Mouse (Mus musculus): ENCODE data around the gene Pccb.

Pccb gene

DNA sequence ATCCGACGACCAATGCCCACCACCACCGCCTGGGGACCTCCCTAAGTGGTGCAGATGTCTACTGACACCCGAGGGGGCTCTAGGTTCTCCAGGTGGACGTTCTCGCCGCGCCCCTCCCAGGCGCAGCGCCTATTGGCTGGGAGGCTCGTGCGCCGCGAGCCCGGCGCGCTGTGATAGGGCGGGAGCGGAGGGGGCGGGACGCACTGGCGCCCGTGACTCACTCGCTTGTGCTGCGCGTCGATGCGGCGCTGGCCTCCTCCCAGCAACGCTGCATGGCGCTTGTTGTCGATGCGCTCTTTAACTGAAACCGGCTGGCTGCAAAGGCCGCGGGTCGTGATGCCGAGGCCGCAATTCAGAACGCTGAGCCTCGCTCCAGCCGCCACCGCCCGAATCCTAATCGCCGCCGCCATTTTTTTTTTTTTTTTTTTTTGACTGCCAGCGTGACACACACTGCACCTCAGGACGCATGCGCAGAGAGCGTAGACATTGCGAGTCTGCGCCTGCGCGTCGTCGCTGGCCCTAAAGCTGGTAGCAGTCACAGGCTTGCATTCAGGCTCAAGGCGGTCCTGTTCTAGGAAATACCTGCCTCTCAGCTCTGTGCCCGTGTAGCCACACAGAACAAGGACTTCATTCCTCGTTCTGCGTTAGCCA lies at the start of gene Pccb:
Pccb (minus strand) TSS at position 451 of the 651 bp plus-strand sequence.
- in situ Hi-C loops (cut with MboI) = no loop called here

DNA sequence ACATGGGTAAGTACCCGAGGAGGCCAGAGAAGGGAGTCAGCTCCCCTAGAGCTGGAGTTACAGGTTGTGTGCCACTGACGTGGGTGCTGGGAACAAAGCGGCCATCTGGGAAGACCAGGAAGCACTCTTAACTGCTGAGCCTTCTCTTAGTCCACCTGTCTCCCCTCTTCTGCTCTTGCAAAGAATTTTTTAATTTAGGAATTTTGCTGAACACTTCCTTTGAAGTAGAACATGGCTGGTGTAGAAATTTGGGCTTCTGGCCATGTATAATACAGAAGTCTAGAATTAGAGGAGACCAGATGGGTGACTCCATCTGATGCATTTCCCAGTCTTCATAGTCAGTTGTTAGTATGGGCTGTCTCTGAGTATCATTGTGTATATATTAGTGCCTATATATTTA lies 49.0 kb upstream of the Pccb start:
- in situ Hi-C loops (cut with MboI) = no loop called here

DNA sequence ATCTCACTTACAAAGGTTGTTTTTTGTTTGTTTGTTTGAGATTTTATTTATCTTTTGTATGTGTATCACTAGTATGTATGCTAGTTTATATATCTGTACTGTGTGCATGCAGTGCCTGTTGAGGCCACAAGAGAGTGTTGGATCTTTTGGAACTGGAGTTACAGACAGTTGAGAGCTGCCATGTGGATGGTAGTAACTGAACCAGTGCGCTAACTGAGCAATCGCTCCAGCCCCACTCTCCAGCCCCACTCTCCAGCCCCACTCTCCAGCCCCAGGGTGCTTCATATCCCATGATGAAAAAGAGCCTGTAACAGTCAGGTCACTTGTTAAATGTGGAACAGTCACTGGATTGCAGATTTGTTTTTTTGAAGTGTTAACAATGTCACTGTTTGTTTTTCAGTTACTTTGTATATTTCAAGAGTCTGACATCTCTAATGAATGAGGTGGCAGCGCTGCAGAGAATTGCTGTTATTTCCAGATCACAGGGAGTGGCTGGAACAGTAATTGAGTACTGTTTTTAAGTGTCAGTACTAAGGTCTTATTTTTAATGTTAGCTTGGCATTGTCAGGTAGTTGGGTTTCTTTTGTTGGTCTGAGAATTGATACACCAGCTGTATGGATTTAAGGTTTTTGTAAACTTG lies 45.5 kb upstream of the Pccb start:
- in situ Hi-C loops (cut with MboI) = no loop called here

DNA sequence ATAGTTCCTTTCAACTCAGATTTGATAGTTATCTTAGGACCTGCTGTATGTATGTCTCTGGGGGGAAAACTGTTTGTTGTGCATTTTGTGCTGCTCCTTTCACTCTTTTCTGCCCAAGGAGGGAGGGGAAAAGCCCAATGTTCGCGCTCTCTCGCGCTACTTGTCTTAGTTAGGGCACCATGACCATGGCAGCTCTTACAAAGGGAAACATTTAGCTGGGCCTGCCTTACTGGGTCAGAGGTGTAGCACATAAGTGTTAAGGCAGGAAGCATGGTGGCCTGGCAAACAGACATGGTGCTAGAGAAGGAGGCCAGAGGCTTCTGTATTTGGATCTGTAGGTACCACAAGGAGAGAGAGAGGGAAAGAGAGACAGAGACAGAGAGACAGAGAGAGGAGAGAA lies 43.9 kb upstream of the Pccb start:
- in situ Hi-C loops (cut with MboI) = no loop called here

DNA sequence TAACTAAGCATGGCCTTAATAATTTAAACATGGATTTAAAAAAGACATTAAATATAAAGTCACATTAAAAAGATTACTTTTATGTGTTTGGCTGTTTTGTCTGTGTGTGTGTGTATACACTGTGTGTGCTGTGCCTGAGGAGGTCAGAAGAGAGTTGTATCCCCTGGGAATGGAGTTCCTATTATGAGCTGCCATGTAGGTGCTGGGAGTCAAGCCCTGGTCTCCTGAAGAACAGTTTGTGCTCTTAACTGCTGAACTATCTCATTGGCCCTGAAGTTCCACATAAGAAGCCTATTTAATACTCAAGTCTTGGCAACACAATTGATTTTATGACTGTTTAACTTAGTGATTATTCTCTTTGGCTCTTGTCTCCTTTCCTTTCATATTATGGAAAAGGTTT lies 42.8 kb upstream of the Pccb start:
- in situ Hi-C loops (cut with MboI) = no loop called here

DNA sequence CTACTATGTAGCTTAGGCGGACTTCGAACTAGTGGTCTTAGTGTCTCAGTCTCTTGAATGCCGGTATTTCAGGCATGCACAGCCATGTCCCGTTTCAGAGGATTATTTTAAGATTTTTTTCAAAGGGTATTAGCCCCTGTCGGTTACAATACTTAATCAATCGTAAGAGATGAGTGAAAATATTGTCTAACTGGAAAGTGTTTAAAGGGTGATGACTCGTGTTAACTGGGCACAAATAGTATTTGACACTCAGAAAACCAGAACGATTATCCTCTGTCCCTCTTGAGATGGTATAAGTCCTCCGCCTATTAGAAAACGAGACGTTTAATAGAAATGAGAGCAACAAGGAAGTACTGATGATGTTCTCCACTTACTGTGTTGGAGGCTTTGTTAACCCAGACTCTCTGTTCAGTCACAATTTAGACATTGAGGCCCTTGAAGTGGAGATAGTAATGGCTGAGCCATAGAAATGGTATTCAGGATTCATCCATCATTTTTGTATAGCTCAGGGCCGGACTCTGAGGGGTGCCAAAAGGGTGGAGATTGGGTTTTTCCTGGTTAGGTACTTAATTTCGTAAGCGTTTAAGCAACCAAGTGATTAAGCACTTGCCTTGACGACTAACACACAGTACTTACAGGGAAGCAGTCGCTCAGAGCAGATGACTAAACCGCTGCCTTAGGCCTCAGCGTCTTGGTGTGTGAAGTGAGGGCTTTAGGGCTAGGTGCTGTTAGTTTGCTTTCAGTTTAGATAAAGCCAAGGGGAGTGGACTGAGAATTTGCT lies 41.6 kb upstream of the Pccb start:
- in situ Hi-C loops (cut with MboI) = no loop called here

DNA sequence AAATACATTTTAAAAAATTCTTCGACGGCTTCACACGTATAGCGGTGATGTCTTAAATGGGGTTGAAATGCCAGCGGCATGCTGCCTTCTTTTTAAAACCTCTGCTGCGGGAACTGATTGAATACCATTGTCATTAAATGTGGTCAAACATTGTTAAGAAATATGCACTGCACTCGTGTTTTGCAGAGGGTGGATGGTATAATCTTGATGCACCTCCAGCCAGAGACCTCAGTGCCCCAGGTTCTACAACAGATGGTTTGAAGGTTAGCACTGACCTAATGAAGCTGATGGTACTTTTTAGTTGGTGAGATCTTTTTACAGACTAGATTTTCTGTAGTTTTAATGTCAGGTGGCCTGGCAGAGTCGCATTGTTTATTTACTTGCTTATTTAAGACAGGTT lies 41.0 kb upstream of the Pccb start:
- in situ Hi-C loops (cut with MboI) = no loop called here

DNA sequence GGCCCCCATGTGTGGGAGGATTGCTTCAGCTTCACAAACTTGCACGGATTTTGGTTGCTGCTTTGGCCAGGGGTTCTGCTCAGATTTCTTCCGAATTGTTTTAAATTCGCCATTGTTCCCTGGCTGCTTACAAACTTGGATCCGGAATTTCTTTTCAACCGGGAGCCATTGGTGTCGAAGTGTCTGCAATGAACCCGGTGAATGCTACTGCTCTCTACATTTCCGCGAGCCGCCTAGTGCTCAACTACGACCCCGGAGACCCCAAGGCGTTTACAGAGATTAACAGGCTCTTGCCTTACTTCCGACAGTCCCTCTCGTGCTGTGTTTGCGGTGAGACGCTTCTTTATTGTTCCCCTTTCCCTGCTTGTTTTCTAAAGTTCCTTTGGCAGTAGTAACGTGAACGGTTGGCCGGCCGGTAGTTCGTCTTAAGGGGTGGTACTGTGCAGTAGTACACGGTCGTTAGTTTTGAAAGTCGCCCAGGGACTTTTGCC lies 40.4 kb upstream of the Pccb start:
- in situ Hi-C loops (cut with MboI) = no loop called here

DNA sequence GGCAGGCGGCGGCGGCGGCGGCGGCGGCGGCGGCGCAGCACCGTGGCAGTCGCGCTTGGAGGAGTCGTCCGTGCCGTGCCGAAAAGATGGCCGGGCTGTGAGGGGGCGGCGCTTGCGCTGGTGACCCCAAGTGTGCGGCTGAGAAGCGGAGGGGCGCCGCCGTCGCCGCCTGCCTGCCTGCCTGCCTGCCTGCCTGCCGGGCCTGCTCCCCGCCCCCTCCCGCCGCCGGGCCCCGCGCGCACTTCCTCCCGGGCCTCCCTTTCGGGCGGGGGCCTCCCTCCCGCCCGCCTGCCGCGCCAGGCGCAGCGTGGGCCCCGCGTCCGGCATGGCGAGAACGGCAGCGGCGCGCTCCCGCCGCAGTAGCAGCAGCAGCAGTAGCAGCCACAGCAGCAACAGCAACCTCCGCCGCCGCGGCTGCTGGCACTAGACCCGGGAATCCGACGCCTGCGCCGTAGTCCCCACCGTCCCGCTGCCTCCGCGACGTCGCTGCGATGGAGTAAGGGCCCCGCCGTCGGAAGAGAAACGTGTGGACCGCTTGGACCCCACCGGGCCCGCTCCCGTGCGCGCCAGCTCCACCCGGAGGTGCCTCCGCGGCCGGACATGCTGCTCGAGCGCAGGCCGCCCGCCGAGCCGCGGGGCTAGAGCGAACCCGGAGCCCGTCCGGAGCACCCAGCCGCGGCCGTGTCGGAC lies 39.8 kb upstream of the Pccb start:
- in situ Hi-C loops (cut with MboI) = no loop called here

DNA sequence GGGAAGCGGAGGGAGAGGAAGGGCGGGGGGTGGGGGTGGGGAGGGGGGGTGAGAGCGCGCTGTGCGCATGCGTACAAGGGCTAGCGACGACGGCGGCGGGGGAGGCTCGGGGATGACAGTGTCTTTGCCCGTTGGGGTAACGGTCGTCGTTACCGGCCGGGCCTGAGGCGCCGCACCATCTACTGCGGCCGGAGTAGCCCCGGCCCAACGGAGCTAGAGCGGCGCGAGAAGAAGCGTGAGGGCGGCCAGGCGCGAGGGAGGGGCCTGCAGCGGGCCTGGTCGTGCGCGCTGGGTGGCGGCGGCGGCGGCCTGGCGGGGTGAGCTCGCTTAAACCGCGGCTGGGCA lies 39.3 kb upstream of the Pccb start, which contains the start of gene Msl2:
Msl2 (plus strand) TSS at position 115 of the 345 bp plus-strand sequence.
- in situ Hi-C loops (cut with MboI) = no loop called here

DNA sequence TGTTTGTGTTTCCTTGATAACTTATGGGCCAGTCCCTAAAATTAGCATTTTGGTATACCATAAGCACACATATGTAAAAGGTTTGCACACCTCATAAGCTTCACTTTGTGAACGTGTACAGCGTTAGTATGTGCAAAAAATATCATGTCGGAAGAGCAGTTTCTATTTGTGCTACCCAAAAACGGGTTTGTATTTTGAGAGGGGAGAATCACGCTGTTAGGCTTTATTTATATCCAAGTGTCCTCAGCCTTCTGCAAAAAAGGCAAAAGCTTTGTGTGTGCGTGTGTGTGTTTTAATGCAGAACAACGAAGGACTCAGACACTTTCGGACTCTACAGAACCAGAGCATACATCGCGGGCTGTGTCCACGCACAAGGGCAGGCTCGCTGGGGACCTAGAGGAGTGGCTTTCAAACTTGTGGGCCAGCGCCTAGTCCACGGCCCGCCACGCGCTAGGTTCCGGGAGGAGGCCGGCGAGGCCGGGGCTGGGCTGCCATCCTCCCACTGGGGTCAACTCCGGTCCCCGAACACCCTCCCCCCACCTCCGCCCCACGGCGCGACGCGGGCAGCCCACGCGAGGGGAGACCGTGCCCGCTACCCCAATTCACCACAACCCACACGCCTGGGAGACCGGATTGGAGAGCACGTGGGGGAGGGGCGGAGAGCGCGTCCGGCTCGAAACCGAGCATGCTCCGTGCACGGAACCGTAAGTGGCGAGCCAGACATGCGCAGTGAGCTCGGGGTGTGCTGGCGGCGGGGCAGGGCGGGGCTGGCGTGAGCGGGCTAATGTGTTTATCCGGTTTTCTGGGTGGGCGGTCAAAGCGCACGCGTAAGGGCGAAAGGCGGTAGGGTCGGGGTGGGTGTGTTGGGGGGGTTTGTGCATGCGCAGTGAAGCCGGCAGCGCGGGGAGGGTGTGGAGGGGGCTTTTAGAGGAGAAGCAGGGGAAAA lies 38.6 kb upstream of the Pccb start:
- in situ Hi-C loops (cut with MboI) = no loop called here

DNA sequence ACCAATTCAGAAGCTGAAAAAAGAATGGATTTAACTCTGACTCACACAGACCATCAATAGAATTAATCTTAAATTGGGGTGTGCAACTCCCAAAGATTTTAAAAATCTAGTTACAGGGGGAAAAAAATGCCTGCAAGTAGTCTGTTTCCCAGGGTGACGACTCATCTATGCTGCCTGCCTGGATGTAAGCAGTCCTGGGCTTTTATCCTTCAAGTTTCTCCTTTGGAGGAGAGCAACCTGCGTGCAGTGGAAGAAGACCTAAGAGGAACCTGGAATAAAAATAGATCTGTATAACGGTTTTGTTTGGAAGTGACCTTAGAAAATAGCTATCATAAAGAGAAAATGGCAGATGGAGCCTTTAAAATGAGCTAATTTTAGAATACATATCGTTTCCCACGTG lies 37.8 kb upstream of the Pccb start:
- in situ Hi-C loops (cut with MboI) = no loop called here

DNA sequence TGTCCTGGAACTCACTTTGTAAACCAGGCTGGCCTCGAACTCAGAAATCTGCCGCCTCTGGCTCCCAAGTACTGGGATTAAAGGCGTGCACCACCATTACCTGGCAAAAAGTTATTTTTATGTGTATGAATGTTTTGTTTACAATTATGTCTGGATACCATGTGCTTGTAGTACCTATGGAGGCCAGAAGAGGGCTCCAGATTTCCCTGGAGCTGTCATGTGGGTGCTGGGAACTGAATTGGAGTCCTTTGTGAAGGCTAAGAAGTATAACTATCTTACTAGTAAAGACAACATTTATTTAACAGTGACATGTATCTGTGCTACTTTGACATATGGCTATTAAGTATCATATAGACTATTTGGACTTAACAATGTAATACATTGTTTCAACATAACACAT lies 35.1 kb upstream of the Pccb start:
- in situ Hi-C loops (cut with MboI) = no loop called here

DNA sequence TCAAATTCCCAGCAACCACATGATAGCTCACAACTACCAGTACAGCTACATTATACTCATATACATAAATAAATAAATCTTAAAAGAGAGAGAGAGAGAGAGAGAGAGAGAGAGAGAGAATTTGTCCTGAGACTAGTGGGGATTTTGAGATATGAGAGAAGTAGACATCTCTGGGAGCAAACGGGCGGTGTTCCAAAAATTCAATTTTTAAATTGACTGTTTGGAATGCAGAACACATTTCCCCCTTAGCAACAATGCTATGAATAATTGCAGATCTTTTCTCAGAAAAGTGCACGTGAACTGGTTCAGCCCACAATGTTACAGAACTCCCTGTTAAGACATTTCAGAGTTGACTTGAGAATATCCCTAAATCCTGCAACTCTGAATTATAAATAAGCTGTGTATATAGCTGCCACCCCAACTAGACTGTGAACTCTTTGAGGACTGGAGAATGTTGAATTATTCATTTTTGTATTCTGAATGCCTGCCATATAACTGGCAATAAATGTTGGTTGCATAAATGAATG lies 30.4 kb upstream of the Pccb start:
- in situ Hi-C loops (cut with MboI) = no loop called here

DNA sequence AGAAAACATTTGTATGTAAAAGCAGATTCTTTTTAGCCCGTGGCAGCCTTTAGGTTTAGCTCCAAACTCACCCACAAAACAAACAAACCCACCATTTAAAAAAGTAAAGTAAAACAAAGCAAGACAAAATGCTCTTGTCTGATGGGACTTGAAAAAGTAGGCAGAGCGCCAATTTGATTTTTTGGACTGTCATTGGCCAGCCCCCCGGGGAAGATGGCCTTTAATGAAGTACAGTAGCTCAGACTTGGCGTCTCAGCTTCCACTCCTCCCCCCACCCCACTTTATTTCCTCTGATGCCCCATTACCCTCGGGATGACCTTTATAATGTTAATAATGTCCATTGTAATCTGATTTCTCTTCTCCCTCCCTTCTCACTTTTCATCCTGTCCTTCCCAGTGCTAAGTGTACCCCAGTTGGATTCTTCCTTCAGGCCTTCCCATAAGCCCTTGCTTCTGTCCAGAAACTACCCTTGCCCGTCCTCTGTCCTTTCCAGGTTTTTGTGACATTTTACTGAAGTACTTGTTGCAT lies 27.6 kb upstream of the Pccb start:
- in situ Hi-C loops (cut with MboI) = no loop called here

DNA sequence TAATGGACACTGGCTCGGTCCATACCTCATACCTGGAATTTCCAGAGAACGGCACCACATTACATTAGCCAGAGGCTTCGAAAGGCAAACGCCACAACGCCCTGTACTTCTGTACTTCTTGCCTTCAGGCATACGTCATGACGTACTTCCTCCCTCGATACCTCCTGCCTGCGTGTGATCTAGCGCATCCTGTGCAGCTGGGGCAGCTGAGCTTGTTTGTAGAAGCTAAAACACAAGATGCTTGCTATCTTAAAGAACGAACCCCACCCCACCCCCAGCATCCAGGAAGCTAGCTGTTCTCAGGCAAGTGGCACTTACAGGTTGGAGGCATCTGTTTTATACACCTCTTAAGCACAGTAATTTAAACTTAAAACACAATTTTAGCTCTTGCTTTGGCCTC lies 26.3 kb upstream of the Pccb start:
- in situ Hi-C loops (cut with MboI) = no loop called here

DNA sequence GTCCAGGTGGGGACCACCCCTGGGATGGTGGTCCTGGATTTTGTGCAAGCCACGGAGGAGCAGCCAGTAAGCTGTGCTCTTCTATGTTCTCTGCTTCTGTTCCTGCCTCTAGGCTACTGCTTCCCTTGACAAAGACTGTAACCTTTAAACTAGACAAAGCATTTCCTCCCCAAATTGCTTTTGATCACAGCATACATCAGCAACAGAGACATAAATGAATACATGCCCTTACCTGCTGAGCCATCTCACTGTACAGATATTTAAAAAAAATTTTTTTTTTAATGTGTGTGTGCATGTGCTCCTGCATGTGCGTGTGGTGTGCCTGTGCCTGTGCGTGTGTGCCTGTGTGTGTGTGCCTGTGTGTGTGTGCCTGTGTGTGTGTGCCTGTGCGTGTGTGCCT lies 22.5 kb upstream of the Pccb start:
- in situ Hi-C loops (cut with MboI) = no loop called here

DNA sequence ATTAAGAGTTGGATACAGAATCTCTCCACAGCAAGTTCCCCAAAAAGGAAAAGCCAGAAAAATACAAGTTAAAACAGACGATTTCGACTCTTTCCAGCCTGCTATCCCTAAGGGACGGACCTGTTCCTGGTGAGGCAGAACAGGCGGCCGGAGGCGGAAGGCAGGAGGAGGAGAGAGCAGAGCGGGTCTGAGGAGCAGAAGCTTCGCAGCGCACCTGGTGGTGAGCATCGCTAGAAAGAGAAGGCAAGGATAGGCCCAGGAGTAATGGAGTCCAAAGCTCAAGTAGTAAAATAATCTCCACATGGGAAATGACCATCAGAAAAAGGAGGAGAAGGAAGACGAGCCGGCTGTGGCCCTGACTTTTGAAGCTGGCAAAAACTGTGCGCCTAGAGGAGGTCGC lies 18.6 kb upstream of the Pccb start:
- in situ Hi-C loops (cut with MboI) = no loop called here

DNA sequence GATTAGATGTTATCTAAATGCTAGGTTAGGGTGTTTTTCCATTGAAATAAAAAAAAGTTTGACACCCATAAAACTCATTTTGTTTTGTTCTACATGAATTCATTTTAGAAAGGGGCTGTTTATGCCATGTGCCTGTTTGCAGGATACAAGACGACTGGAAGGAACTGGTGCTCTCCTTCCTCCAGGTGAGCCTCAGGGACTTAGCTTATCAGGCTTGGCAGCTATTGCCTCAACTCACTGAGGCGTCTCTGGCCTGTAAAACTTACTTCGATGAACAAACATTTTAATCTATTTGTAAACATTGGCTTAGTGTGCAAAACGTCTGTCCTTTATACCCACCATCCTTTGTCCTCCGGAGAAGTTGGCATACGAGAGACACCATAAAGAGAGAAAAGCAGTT lies 18.0 kb upstream of the Pccb start:
- in situ Hi-C loops (cut with MboI) = no loop called here

DNA sequence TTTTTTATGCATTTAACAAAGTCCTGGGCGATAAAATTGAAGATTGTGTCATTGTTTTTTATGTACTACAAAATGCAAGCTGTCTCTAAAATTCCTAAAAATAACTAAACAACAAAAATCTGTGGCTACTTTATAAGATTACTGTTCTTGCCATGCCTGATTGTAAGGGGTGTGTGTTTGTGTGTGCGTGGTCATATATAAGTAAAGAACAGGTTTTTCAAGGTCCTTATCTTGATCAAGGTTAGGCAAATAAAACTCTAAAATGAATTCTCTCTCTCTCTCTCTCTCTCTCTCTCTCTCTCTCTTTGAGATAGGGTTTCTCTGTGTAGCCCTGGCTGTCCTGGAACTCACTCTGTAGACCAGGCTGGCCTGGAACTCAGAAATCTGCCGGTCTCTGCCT lies 17.3 kb upstream of the Pccb start:
- in situ Hi-C loops (cut with MboI) = no loop called here
